Mouse (Mus musculus): ENCODE measurements around the gene Sumo3. TPM values are rescaled to one million over a fixed set of nuclear protein-coding genes. Genes with fewer than 3 reads are reported as not detected.

Sumo3 gene
- 100 to 1,000 TPM; 144 to 147 TPM for total RNA-seq (2021)
- long read RNA-seq, transcript Sumo3-201 (4 exons, 2,630 nt), result major isoform, 140 of 146 reads
- long read RNA-seq, partial matches to known transcripts, result 1 of 146 reads
- long read RNA-seq, other reads (novel, unspliced or antisense), result 1 of 146 reads

DNA sequence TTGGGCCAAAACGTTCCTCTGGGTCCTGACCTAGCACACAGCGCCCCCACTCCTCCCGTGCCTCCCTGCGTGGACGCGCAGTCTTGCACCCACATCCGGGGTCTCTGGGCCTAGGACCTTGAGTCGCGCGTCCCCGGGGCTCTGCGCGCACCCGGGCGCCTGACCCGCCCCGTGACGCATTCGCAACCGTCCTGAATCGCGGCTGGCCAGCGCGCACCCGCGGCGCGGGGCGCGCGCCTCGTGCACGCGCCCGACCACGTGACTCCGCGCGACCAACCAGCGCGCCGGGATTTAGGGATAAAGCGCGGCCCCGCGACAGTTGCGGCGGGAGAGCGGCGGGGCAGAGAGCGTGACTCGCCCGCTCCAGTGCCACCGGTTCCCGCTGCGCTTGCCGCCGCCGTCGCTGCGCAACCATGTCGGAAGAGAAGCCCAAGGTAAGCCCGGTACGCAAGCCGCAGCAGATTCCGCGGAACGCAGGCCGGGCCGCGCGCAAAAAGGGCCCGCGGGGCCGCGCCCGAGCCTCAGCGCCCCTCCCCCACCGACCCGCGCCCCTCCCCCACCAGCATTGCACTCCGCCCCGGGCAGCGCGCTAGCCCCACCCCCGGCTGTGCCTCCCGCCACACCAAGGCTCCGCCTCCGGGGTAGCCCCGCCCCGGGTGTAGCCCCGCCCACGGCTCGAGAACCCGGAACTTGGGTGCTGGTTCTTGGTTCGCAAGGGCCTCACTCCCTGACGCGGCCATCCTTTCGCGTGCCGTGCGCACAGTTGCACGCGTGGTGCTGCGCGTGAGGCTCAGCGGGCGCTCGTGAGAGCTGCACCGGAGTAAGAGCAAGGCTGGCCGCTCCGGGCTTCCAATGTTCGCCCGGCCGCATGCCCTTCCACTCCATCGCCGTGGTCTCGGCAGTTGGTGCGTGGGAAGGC lies at the start of gene Sumo3, which contains the start of gene Gm49325:
Gene Sumo3, plus strand, starts transcription at position 190 of the 919 bp plus-strand sequence.
Gene Gm49325, plus strand, starts transcription at position 290 of the 919 bp plus-strand sequence.
- DNase-seq (ENCODE audit: low spot score in 2 of 2), result peak; percentile 89 to 95

DNA sequence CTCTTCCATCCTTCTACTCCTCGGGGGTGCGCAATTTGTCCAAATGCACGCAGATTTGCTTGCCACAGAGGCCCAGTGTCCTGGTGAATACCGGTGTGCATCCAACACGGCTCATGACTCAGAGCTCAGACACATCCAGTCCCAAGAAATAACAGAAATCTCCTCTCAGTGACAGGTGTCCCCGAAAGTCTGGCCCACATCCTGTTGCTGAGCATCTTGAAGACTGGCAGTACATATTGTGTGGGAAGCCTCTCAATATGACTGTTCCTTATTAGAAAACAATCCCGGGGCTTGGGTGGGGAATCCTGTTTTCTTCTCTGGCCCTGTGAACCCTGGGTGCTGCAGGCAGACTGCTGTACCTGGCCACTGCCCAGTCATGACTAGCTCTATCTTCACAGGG lies 49.3 kb upstream of the Sumo3 start:
- DNase-seq (ENCODE audit: low spot score in 2 of 2), result peak; percentile 51 to 60

DNA sequence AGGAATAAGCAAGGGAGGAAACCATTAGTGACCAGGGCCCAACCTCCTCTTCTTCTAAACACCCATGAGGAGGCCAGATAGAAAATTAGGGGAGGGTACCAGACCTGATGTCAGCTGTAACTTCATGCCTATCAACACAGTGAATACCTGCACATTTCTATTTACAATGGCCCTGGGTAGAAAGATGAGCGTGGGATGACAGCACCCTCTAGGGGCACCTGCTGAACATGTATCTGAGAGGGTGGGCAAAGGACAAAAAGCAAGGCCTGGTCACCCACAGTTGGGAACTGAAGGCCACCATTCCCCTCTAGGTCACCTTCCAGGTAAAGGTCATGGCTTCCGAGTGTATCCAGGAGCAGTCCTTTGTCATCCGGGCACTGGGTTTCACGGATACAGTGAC lies 48.3 kb upstream of the Sumo3 start:
- DNase-seq (ENCODE audit: low spot score in 2 of 2), result no peak

DNA sequence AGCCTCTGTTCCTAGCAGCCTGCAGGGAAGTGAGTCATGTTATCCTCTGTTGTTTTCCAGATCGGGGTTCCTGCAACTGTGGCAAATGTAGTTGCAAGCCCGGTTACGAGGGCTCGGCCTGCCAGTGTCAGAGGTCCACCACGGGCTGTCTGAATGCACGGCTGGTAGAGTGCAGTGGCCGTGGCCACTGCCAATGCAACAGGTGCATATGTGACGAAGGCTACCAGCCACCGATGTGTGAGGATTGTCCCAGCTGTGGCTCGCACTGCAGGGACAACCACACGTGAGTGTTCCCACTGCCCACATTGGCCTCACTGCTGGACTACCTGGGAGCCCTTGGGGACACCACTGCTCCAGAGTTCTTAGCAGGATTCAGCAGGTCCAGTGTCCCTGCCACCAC lies 45.8 kb upstream of the Sumo3 start:
- DNase-seq (ENCODE audit: low spot score in 2 of 2), result no peak

DNA sequence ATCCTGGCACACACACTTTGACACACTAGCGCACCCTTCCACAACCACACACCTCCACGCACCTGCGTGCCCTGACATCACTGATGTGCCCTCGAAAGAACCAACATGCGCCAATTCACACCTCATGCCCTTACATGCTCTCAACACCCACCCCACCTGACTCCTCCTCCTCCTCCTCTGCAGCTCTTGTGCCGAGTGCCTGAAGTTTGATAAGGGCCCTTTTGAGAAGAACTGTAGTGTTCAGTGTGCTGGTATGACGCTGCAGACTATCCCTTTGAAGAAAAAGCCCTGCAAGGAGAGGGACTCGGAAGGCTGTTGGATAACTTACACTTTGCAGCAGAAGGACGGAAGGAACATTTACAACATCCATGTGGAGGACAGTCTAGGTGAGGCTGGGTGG lies 45.1 kb upstream of the Sumo3 start:
- no peak for DNase-seq (ENCODE audit: low spot score in 2 of 2)

DNA sequence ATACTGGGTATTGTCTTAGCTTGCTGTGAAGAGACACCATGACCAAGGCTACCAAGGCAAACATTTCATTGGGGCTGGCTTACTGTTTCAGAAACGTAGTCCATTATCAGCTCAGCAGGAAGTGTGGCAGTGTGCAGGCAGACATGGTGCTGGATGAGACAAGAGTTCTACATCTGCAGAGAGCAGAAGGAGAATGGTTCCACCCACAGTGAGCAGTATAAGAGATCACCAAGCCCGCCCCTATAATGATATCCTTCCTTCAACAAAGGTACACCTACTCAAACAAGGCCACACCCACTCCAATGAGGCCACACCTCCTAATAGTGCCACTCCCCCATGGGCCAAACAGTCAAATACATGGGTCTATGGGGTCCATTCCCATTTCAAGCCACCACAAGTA lies 44.4 kb upstream of the Sumo3 start:
- no peak for DNase-seq (ENCODE audit: low spot score in 2 of 2)

DNA sequence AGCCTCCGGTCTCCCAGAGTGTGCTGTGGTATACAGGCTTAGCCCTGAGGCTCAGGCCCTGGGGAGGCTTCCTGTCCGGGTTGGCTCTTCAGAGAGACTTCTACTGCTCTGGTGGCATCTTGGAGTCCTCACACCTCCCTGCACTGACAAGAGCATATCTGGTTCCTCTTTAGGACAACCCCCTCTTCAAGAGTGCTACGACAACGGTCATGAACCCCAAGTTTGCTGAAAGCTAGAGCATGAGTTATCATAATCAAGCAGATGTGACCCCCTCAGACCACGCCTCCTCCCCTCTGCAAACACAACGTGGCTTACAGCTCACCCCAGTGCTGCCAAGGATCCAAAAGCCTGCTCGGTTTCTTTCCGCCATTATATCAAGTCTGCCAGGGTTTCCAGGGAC lies 40.9 kb upstream of the Sumo3 start:
- no peak for DNase-seq (ENCODE audit: low spot score in 2 of 2)

- peak; percentile 71 to 82 for DNase-seq (ENCODE audit: low spot score in 2 of 2)
These were observed 39.2 kb upstream of the Sumo3 start for GRCm38 (mm10) chr10:77566651-77567050.

- no peak for DNase-seq (ENCODE audit: low spot score in 2 of 2)
These were observed 36.4 kb upstream of the Sumo3 start for GRCm38 (mm10) chr10:77569481-77569880.

GRCm38 (mm10) chr10:77569973-77570658 lies 35.8 kb upstream of the Sumo3 start:
- DNase-seq (ENCODE audit: low spot score in 2 of 2), result no peak

- DNase-seq (ENCODE audit: low spot score in 2 of 2), result no peak
These were observed 33.7 kb upstream of the Sumo3 start for GRCm38 (mm10) chr10:77572225-77572624.

GRCm38 (mm10) chr10:77573162-77573561 lies 32.7 kb upstream of the Sumo3 start:
- no peak for DNase-seq (ENCODE audit: low spot score in 2 of 2)

DNA sequence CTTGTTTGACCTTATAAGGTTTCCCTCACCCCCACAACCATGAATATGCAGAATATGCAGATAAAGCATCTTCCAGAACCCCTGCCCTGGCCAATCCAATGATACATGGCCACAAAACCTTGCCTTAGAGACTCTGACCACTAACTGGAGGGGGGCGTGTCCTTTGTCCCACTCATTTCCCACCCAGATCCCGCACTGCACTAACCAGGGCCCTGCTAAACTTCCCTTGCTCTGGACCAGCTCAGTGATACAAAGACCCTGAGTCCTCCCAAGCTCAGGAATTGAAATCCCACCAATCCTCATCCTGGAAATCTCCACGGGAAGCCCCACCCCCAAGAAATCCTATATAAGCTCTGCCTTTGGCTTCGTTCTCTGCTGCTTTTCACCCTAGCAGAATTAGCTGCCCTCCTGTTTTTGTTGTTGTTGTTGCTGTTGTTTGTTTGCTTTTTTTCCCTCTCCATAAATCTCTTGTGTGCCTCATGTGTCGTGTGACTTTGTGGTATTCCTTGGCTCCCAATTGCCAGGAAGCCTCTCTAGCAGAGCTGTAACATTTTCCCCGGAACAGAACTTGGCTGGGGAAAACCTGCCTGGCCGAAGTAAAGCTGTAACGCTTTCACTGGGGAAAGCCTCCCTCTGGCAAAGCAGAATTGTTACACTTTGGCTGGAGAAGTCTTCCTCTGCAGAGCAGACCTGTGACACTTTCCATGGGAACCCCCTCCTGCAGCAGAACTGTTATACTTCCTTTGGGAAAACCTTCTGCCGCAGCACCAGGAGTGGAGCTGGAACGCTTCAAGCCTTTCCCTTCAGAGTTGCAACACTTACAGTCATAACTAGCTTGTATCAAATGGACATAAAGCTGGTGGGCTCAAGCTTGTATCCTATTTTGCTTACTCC lies 25.6 kb upstream of the Sumo3 start:
- no peak for DNase-seq (ENCODE audit: low spot score in 2 of 2)

DNA sequence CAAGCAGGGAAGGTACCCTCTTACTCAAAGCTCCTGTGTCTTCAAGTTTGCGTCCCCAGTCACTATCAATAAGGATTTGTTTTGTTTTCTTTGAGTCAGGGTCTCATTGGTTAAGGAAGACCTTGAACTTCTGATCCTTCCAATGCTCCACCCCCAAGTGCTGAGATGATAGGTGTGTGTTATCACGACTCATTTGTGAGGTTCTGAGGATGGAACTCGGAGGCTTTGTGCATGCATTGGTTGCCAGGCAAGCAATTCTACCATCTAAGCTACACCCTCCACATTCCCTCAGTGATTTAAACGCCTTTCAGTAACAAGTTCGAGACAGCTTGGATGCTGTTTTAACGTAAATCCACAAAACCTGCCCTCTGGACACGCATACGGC lies 24.9 kb upstream of the Sumo3 start:
- DNase-seq (ENCODE audit: low spot score in 2 of 2), result no peak

DNA sequence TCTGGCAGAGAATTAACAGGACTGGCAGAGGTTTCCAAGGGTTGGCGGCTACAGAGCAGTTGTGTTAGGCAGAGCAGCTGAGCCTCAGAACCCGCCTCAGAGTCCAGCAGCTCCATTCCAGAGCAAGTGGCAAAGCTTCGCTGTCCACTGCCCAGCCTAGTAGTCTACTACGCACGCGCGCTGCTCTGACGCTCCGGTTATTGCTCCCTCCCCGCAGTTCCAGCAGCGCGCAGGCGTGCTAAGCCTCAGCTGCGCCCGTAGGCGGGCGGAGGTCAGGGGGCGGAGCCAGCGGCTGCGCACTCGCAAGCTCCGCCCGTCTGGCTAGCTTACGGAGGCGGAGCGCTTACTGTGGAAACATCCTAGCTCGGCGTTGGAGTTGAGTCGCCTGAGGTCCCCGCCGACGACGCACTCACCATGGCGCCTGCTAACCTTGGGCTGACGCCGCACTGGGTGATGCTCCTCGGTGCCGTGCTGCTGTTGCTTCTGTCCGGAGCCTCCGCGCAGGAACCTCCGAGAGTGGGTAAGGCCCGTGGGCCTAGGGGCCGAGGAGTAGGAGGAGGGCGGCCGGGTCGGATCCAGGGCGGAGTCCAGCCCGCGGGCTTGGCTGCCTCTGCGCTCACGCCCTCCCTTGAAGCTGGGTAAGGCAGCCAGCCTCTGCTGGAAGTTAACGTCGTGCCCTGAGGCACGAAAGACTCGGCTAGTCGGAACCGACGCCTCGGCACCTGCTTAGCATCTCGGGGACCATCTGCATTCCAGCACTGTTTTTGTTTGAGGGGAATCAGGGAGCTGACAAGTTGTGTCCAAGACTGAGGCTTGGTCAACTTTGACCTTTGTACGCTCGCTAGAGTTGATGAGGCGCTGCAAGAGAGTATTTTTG lies 24.3 kb upstream of the Sumo3 start, which contains the start of gene Pttg1ip:
Gene Pttg1ip, plus strand, starts transcription at position 313 of the 877 bp plus-strand sequence.
- DNase-seq (ENCODE audit: low spot score in 2 of 2), result peak; percentile 96

DNA sequence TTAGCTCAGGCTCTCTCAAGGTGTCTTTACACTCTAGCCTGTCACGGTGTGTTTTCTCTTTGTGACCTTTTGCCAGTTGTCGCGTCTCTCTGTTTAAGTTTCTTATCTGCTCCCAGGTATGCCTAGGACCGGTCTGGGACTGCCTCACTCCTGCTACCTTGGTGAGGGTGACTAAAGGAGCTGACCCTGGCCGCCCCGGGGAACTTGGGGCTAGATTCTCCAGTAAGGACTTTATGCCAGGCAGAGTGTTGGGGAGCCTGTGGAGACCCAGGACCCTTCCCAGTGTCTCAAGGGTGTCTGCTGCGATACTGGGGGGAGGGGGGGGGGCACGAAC lies 23.6 kb upstream of the Sumo3 start:
- DNase-seq (ENCODE audit: low spot score in 2 of 2), result no peak

GRCm38 (mm10) chr10:77583795-77584422 lies 22.0 kb upstream of the Sumo3 start:
- DNase-seq (ENCODE audit: low spot score in 2 of 2), result no peak

DNA sequence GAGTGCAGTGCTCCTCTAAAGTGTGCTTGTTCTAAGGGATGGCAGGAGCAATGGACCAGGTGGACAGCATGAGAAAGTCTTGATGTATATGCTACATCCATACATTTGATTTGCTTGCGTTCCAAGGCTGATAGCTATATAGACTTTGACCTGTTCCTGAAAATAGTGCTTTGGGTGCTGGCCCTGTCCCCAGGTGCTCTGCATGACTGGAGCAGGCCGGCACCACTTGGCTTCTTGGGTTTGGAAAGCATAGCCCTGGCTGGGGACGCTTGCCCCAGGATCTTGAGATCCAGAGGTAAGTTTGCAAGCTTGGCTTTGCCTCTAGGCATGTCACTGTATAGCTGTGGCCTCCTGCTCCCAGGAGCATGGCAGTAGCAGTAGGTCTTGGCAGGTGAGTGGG lies 19.3 kb upstream of the Sumo3 start:
- DNase-seq (ENCODE audit: low spot score in 2 of 2), result no peak

DNA sequence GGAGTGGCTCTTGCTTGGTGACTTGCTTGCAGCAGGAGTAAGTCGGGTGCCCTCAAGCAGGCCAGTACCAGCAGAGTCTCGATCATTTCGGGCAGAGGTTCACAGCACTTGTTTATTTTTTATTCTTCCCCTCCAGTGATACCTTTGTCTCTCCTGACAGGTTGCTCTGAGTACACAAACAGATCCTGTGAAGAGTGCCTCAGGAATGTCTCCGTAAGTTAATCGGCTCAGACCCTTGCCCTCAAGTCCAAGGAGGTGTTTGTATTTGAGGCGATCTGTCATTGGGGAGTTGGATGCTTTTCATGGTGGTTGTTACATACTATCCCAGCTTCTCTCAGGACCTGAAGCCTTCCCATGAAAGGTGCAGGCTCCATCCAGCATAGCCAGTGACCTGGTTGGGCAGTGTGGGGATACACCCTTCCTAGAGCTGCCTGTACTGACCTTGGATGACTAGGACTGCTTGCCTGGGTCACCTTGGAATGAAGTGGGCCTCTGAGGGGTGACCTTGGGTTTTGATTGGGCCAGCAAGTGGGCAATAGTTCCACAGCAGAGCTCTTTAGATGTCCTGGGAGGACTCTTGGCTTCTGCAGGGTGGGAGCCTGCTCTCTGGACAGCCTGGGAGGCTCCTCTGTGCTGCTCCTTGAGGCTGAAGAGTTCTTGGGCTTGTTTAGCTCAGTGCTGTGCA lies 18.7 kb upstream of the Sumo3 start:
- DNase-seq (ENCODE audit: low spot score in 2 of 2), result no peak

Measured in layer of hippocampus, adult 18-20 months (tissue).